Mouse (Mus musculus) E14TG2a.4 (cell line): ENCODE measurements around the gene St3gal5.

Experiments
- H3K27me3 ChIP-seq: 2 replicates; pipeline ENCODE4 v1.6.1; 2014; ENCODE audit warnings: low read length, control low read depth; ENCODE audit not compliant: insufficient read depth
- H3K36me3 ChIP-seq: 2 replicates; pipeline ENCODE4 v1.6.1; 2014; ENCODE audit warnings: low read length, control low read depth; ENCODE audit not compliant: insufficient read depth
- H3K4me1 ChIP-seq: replicated peaks from 2 replicates; pipeline ENCODE4 v1.6.1; 2014; ENCODE audit warnings: low read depth, low read length, control low read depth
- H3K4me3 ChIP-seq: replicated peaks from 2 replicates; pipeline ENCODE4 v1.5.1; 2014; ENCODE audit warnings: mild to moderate bottlenecking, low read length
- H3K9me3 ChIP-seq: 2 replicates; pipeline ENCODE4 v1.6.1; 2014; ENCODE audit warnings: low read length, control low read depth
- CTCF ChIP-seq: conservative IDR thresholded peaks from 2 replicates; pipeline ENCODE4 v1.5.1; 2014; ENCODE audit warnings: low read length
- NANOG ChIP-seq: IDR thresholded peaks from 2 replicates; pipeline ENCODE4 v1.6.1; 2014; ENCODE audit warnings: borderline replicate concordance, low read length, mixed read lengths
- POU5F1 ChIP-seq: IDR thresholded peaks from 2 replicates; pipeline ENCODE4 v1.6.1; 2014; ENCODE audit warnings: low read length, borderline replicate concordance

St3gal5 gene

GRCm38 (mm10) chr6:72158966-72159764 lies 61.8 kb downstream of the St3gal5 start:
- no peak for TF ChIP-seq POU5F1
- TF ChIP-seq CTCF: no peak
- no peak for TF ChIP-seq NANOG

GRCm38 (mm10) chr6:72159861-72160395 lies 62.5 kb downstream of the St3gal5 start:
- Histone ChIP-seq H3K4me1 (peaks cover 15% of the 10 kb centered on the region), H3K27me3 (no peaks in the 10 kb centered on the region), H3K9me3 (no peaks in the 10 kb centered on the region), H3K36me3 (no peaks in the 10 kb centered on the region), H3K4me3 (no peak overlapping the region)
- no peak for TF ChIP-seq POU5F1
- TF ChIP-seq NANOG: no peak
- TF ChIP-seq CTCF: no peak

More at GRCm38 (mm10) chr6:72158966-72159764, 61.8 kb downstream of the St3gal5 start:
- Histone ChIP-seq H3K4me3 (no peak overlapping the region), H3K9me3 (no peaks in the 10 kb centered on the region), H3K4me1 (peaks cover 9% of the 10 kb centered on the region), H3K27me3 (no peaks in the 10 kb centered on the region), H3K36me3 (no peaks in the 10 kb centered on the region)

GRCm38 (mm10) chr6:72160991-72161390 lies 63.6 kb downstream of the St3gal5 start:
- TF ChIP-seq CTCF: no peak
- Histone ChIP-seq H3K27me3 (no peaks in the 10 kb centered on the region), H3K4me3 (no peak overlapping the region), H3K4me1 (peaks cover 15% of the 10 kb centered on the region), H3K36me3 (no peaks in the 10 kb centered on the region), H3K9me3 (no peaks in the 10 kb centered on the region)

GRCm38 (mm10) chr6:72161751-72162150 lies 64.4 kb downstream of the St3gal5 start:
- TF ChIP-seq CTCF (no peak), NANOG (no peak), POU5F1 (no peak)
- Histone ChIP-seq H3K9me3 (no peaks in the 10 kb centered on the region), H3K4me1 (peaks cover 15% of the 10 kb centered on the region), H3K27me3 (no peaks in the 10 kb centered on the region), H3K4me3 (no peak overlapping the region), H3K36me3 (no peaks in the 10 kb centered on the region)

GRCm38 (mm10) chr6:72162155-72162890 lies 64.9 kb downstream of the St3gal5 start:
- H3K4me3 ChIP-seq: no peak overlapping the region
- TF ChIP-seq CTCF (no peak), NANOG (no peak), POU5F1 (no peak)
- H3K4me1 ChIP-seq: peaks cover 15% of the 10 kb centered on the region
- no peaks in the 10 kb centered on the region for H3K27me3 ChIP-seq
- H3K9me3 ChIP-seq: no peaks in the 10 kb centered on the region
- H3K36me3 ChIP-seq: no peaks in the 10 kb centered on the region

- no peaks in the 10 kb centered on the region for H3K27me3 ChIP-seq
- peaks cover 5% of the 10 kb centered on the region; the same call in 1 of the 2 replicates for H3K4me1 ChIP-seq
- peak; percentile 66 for TF ChIP-seq CTCF
- no peak for TF ChIP-seq POU5F1
- no peak for TF ChIP-seq NANOG
- no peaks in the 10 kb centered on the region for H3K36me3 ChIP-seq
- H3K9me3 ChIP-seq: no peaks in the 10 kb centered on the region
- H3K4me3 ChIP-seq: peak overlapping the region; percentile 58
These were observed 67.2 kb downstream of the St3gal5 start for GRCm38 (mm10) chr6:72164321-72165275.

- H3K36me3 ChIP-seq: no peaks in the 10 kb centered on the region
- TF ChIP-seq NANOG: no peak
- TF ChIP-seq CTCF: no peak
- no peak for TF ChIP-seq POU5F1
- no peak overlapping the region for H3K4me3 ChIP-seq
- H3K9me3 ChIP-seq: no peaks in the 10 kb centered on the region
- H3K27me3 ChIP-seq: no peaks in the 10 kb centered on the region
- peaks cover 5% of the 10 kb centered on the region; the same call in 1 of the 2 replicates for H3K4me1 ChIP-seq
These were observed 68.5 kb downstream of the St3gal5 start for GRCm38 (mm10) chr6:72165907-72166306.

GRCm38 (mm10) chr6:72171391-72171790 lies 74.0 kb downstream of the St3gal5 start:
- H3K36me3 ChIP-seq: no peaks in the 10 kb centered on the region
- H3K4me3 ChIP-seq: no peak overlapping the region
- H3K27me3 ChIP-seq: no peaks in the 10 kb centered on the region
- H3K4me1 ChIP-seq: no peaks in the 10 kb centered on the region
- TF ChIP-seq POU5F1 (no peak), CTCF (no peak), NANOG (no peak)
- H3K9me3 ChIP-seq: no peaks in the 10 kb centered on the region
